Mouse (Mus musculus): Measurements from ENCODE around the gene Map7d1.
A peak's percentile ranks its signal among the peaks of the same experiment; 100 is the strongest.
"Not testable (repeated sequence)": the region's sequence is repeated elsewhere in the genome, so short reads cannot be mapped to it uniquely, and the experiment has no call there.

Map7d1 gene

GRCm38 (mm10) chr4:126241956-126242355, 14.2 kb downstream of the Map7d1 start:
- no peak for DNase-seq (ENCODE audit: low spot score)

GRCm38 (mm10) chr4:126239862-126240475, 16.2 kb downstream of the Map7d1 start:
- DNase-seq (ENCODE audit: low spot score) = no peak

- no peak for DNase-seq (ENCODE audit: low spot score)
Measured at GRCm38 (mm10) chr4:126237721-126238242, 18.4 kb downstream of the Map7d1 start.

GRCm38 (mm10) chr4:126236467-126237280, 19.5 kb downstream of the Map7d1 start:
- peak; percentile 70 for DNase-seq (ENCODE audit: low spot score)

GRCm38 (mm10) chr4:126235191-126235590, 21.0 kb downstream of the Map7d1 start:
- no peak for DNase-seq (ENCODE audit: low spot score)

GRCm38 (mm10) chr4:126234496-126235175, 21.5 kb downstream of the Map7d1 start:
- DNase-seq (ENCODE audit: low spot score) = no peak

GRCm38 (mm10) chr4:126233676-126234308, 22.4 kb downstream of the Map7d1 start:
- DNase-seq (ENCODE audit: low spot score) = no peak

- DNase-seq (ENCODE audit: low spot score) = no peak
Measured at GRCm38 (mm10) chr4:126229900-126230299, 26.2 kb downstream of the Map7d1 start.

GRCm38 (mm10) chr4:126228144-126228543, 28.0 kb downstream of the Map7d1 start:
- no peak for DNase-seq (ENCODE audit: low spot score)

- peak; percentile 95 for DNase-seq (ENCODE audit: low spot score)
Measured at GRCm38 (mm10) chr4:126227077-126227761, 28.9 kb downstream of the Map7d1 start.

GRCm38 (mm10) chr4:126226640-126227039, 29.5 kb downstream of the Map7d1 start:
- DNase-seq (ENCODE audit: low spot score) = no peak

GRCm38 (mm10) chr4:126222631-126223030, 33.5 kb downstream of the Map7d1 start:
- no peak for DNase-seq (ENCODE audit: low spot score)

GRCm38 (mm10) chr4:126220045-126220444, 36.1 kb downstream of the Map7d1 start:
- DNase-seq (ENCODE audit: low spot score) = no peak

- not testable (repeated sequence) for DNase-seq (ENCODE audit: low spot score)
Measured at GRCm38 (mm10) chr4:126219540-126219939, 36.6 kb downstream of the Map7d1 start.

- peak; percentile 77 for DNase-seq (ENCODE audit: low spot score)
Measured at GRCm38 (mm10) chr4:126217771-126218170, 38.4 kb downstream of the Map7d1 start.

- DNase-seq (ENCODE audit: low spot score) = no peak
Measured at GRCm38 (mm10) chr4:126207081-126207480, 49.1 kb downstream of the Map7d1 start.

GRCm38 (mm10) chr4:126205386-126205785, 50.8 kb downstream of the Map7d1 start:
- no peak for DNase-seq (ENCODE audit: low spot score)

GRCm38 (mm10) chr4:126204661-126205230, 51.4 kb downstream of the Map7d1 start:
- no peak for DNase-seq (ENCODE audit: low spot score)

- DNase-seq (ENCODE audit: low spot score) = no peak
Measured at GRCm38 (mm10) chr4:126204016-126204415, 52.1 kb downstream of the Map7d1 start.

- DNase-seq (ENCODE audit: low spot score) = no peak
Measured at GRCm38 (mm10) chr4:126203336-126203895, 52.7 kb downstream of the Map7d1 start.

Data from urinary bladder, postnatal 14 days (tissue).